Mouse (Mus musculus) limb, embryonic 13.5 days (tissue): ENCODE results near the gene Ddx5. TPM values are rescaled to one million over a fixed set of nuclear protein-coding genes. Genes with fewer than 3 reads are reported as not detected.
A peak's percentile ranks its signal among the peaks of the same experiment; 100 is the strongest.

Experiments
- ATAC-seq: fragments of 200-750 bp; cut with Nextera tagmentation; 2 replicates; pipeline ENCODE4 v1.8.0; 2017; ENCODE audit warnings: low read depth, moderate number of reproducible peaks, moderate TSS enrichment; ENCODE audit not compliant: low FRiP score
- H3K27ac ChIP-seq: fragments of 300-500 bp; sonication (generic); 2 replicates; pipeline ENCODE4 v1.5.1; 2015; ENCODE audit warnings: inconsistent platforms, mild to moderate bottlenecking, moderate library complexity
- H3K27me3 ChIP-seq: fragments of 300-500 bp; sonication (generic); 2 replicates; pipeline ENCODE4 v1.6.1; 2015; ENCODE audit warnings: mild to moderate bottlenecking, inconsistent platforms
- H3K36me3 ChIP-seq: fragments of 300-500 bp; sonication (generic); 2 replicates; pipeline ENCODE4 v1.6.1; 2015; ENCODE audit warnings: inconsistent platforms, mild to moderate bottlenecking, moderate library complexity
- H3K4me1 ChIP-seq: fragments of 300-500 bp; sonication (generic); 2 replicates; pipeline ENCODE4 v1.6.1; 2015; ENCODE audit warnings: inconsistent platforms
- H3K4me2 ChIP-seq: fragments of 300-500 bp; sonication (generic); replicated peaks from 2 replicates; pipeline ENCODE4 v1.6.1; 2015; ENCODE audit warnings: inconsistent platforms, mild to moderate bottlenecking, moderate library complexity
- H3K4me3 ChIP-seq: fragments of 300-500 bp; sonication (generic); 2 replicates; pipeline ENCODE4 v1.5.1; 2015; ENCODE audit warnings: moderate library complexity, mild to moderate bottlenecking, inconsistent platforms
- H3K9ac ChIP-seq: fragments of 300-500 bp; sonication (generic); 2 replicates; pipeline ENCODE4 v1.6.1; 2015; ENCODE audit warnings: mild to moderate bottlenecking, inconsistent platforms
- H3K9me3 ChIP-seq: fragments of 300-500 bp; sonication (generic); 2 replicates; pipeline ENCODE4 v1.6.1; 2016; ENCODE audit warnings: inconsistent platforms
- WGBS: fragments of 180-500 bp; shearing (Covaris S2); methylation state at CpG from one replicate; pipeline ENCODE4 v1.1.7; 2015; 5-methylcytosine and 5-hydroxymethylcytosine counted together
- polyA plus RNA-seq: library from polyadenylated mRNA; unstranded; fragments of >200 nt; fragmentation: Nextera tagmentation; extraction: Ambion mirVana; gene quantifications from 2 replicates; pipeline ENCODE4 v1.2.1, GENCODE M21; 2015

The Ddx5 gene
- polyA plus RNA-seq = 359 and 363 TPM in 2 replicates

GRCm38 (mm10) chr11:106788775-106789459 is at the start of gene Ddx5, which contains the start of gene Cep95:
Ddx5 (minus strand) TSS chr11:106789185.
Cep95 (plus strand) TSS chr11:106789252.
- WGBS = under 1% methylated on average over 57 of the region's 58 CpGs
- Histone ChIP-seq H3K27ac (peak within 1 kb of the TSS; percentile 99), H3K4me3 (peak within 1 kb of the TSS; percentile 94), H3K9me3 (no peaks in the 10 kb centered on the region), H3K4me1 (peaks cover 32% of the 10 kb centered on the region), H3K4me2 (peak within 1 kb of the TSS; percentile 84), H3K27me3 (no peaks in the 10 kb centered on the region), H3K9ac (peak within 1 kb of the TSS; percentile 99), H3K36me3 (peaks cover 47% of the 10 kb centered on the region)
- ATAC-seq = peak; percentile 92

DNA sequence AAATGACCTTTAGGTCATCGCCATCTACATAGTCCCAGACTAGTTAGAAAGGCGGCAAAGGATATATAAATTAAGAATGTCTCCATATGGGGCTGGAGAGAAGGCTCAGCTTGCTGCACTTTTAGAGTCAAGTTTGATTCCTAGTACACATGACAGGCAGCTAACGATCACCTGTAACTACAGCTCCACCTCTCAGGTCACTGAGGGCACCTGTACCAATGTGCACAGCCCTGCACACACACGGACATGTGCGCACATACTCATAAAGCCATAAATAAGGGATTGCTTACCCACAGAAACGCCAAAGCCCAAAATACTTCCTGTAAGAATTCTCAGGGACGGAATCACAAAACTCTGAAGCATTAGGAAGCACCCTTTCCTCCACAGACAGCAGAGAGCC is 39.1 kb upstream of the Ddx5 start:
- Histone ChIP-seq H3K27ac (no peak overlapping the region), H3K9ac (no peak overlapping the region), H3K27me3 (no peaks in the 10 kb centered on the region), H3K36me3 (peaks cover 86% of the 10 kb centered on the region), H3K4me2 (no peak overlapping the region), H3K4me1 (no peaks in the 10 kb centered on the region), H3K4me3 (no peak overlapping the region), H3K9me3 (no peaks in the 10 kb centered on the region)
- ATAC-seq = no peak
- 85% methylated on average over 7 of the region's 7 CpGs for WGBS

DNA sequence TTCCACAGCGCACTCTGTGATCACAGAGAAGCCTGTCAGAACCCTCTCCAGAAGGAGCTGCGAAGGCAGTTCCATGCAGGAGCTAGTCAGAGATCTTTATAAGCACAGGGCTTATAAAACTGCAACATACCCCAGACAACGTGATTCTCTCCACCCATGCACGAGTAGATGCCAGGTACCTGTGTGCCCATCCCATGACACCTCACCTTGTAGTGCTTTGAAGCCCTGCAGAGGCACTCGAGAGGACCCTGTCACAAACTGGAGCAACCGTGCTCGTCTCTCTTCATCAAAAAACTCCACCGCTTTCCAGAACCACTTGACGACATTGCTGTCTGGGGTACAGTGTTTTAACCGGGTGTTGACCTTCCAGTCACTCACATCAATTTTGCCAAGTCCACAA is 35.4 kb upstream of the Ddx5 start:
- H3K9me3 ChIP-seq = no peaks in the 10 kb centered on the region
- peaks cover 82% of the 10 kb centered on the region for H3K36me3 ChIP-seq
- H3K9ac ChIP-seq = no peak overlapping the region
- H3K27ac ChIP-seq = no peak overlapping the region
- no peak overlapping the region for H3K4me2 ChIP-seq
- H3K4me1 ChIP-seq = peaks cover 12% of the 10 kb centered on the region; the same call in 1 of the 2 replicates
- ATAC-seq = no peak
- 89% methylated on average over 10 of the region's 10 CpGs for WGBS
- no peaks in the 10 kb centered on the region for H3K27me3 ChIP-seq
- H3K4me3 ChIP-seq = no peak overlapping the region

- WGBS = 94% methylated on average over 8 of the region's 8 CpGs
- H3K36me3 ChIP-seq = peaks cover 84% of the 10 kb centered on the region
- no peak for ATAC-seq
These were observed 34.8 kb upstream of the Ddx5 start for GRCm38 (mm10) chr11:106823741-106824140.

GRCm38 (mm10) chr11:106822911-106823310 is 33.9 kb upstream of the Ddx5 start:
- Histone ChIP-seq H3K27ac (no peak overlapping the region), H3K9me3 (no peaks in the 10 kb centered on the region), H3K27me3 (no peaks in the 10 kb centered on the region), H3K4me3 (no peak overlapping the region), H3K36me3 (peaks cover 80% of the 10 kb centered on the region), H3K9ac (no peak overlapping the region), H3K4me2 (no peak overlapping the region), H3K4me1 (peaks cover 27% of the 10 kb centered on the region)
- ATAC-seq = no peak
- 86% methylated on average over 5 of the region's 5 CpGs for WGBS

More at GRCm38 (mm10) chr11:106823741-106824140, 34.8 kb upstream of the Ddx5 start:
- Histone ChIP-seq H3K9me3 (no peaks in the 10 kb centered on the region), H3K27ac (no peak overlapping the region), H3K4me2 (no peak overlapping the region), H3K9ac (no peak overlapping the region), H3K27me3 (no peaks in the 10 kb centered on the region), H3K4me3 (no peak overlapping the region), H3K4me1 (peaks cover 18% of the 10 kb centered on the region)

DNA sequence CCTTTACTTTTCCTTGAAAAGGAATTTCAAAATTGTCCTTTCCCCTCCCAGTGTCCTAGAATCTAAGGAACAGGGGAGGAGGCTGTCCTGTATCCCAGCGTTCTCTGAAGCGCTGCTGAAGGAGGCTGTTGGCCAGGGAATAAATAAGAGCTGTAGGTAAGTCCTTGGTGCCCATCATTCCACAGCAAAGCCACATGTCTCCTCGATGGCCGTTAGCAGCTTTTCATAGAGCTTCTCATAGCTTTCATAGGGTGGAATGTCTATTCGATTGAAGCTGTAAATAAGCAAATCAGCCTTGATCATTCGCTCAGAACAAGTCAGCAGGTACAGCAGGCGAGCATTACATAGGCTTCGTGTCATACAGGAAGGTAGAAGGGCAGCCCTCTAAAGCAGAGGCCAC is 33.5 kb upstream of the Ddx5 start:
- ATAC-seq = no peak
- Histone ChIP-seq H3K36me3 (peaks cover 79% of the 10 kb centered on the region), H3K9ac (no peak overlapping the region), H3K4me1 (peaks cover 29% of the 10 kb centered on the region), H3K27ac (no peak overlapping the region), H3K4me2 (no peak overlapping the region), H3K9me3 (no peaks in the 10 kb centered on the region), H3K4me3 (no peak overlapping the region), H3K27me3 (no peaks in the 10 kb centered on the region)
- WGBS = 93% methylated on average over 8 of the region's 8 CpGs

DNA sequence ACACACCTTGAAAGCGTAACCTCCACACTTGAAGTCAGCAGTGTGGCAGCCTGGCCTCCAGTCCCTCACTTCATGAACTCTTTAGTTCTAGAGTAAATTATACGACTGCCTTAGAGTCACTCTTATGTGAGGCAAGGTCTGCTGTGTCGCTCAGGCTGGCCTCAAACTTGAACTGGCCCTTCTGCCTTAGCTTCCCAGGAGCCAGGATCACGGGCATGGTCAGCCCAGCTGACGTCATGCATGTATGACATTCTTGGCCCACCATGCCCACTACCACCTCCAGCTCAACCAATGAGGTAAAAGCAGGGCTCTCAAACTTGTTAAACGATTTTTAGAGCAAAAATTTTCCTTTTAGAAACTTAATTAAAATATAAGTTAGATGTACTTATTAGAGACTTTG is 32.4 kb upstream of the Ddx5 start:
- H3K4me2 ChIP-seq = no peak overlapping the region
- H3K9ac ChIP-seq = no peak overlapping the region
- no peaks in the 10 kb centered on the region for H3K9me3 ChIP-seq
- peaks cover 29% of the 10 kb centered on the region for H3K4me1 ChIP-seq
- no peak overlapping the region; the same call in 1 of the 2 replicates for H3K27ac ChIP-seq
- 77% methylated on average over 6 of the region's 6 CpGs for WGBS
- ATAC-seq = no peak
- peaks cover 81% of the 10 kb centered on the region for H3K36me3 ChIP-seq
- no peaks in the 10 kb centered on the region for H3K27me3 ChIP-seq
- H3K4me3 ChIP-seq = no peak overlapping the region

DNA sequence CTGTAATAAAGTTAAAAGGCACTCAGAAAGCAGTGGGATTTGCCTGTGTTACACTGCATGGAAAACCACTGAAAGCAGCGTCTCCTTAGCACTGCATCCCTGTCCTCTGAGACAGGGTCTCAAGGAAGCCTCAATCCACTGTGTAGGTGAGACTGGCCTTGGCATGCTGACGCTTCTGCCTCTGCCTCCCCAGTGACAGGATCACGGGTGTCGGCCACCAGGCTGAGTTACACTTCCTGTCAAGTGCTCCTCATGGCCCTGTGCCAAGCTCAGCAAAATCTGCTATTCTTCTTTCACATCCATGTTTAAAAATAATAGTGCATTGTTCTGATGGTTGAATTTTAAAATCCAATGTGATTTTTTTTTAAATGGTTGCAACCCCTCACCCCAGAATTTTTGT is 32.0 kb upstream of the Ddx5 start:
- H3K27me3 ChIP-seq = no peaks in the 10 kb centered on the region
- H3K4me3 ChIP-seq = no peak overlapping the region
- peaks cover 81% of the 10 kb centered on the region for H3K36me3 ChIP-seq
- 53% methylated on average over 4 of the region's 4 CpGs for WGBS
- no peak overlapping the region for H3K9ac ChIP-seq
- no peak overlapping the region for H3K4me2 ChIP-seq
- no peak for ATAC-seq
- no peak overlapping the region for H3K27ac ChIP-seq
- H3K9me3 ChIP-seq = no peaks in the 10 kb centered on the region
- H3K4me1 ChIP-seq = peaks cover 29% of the 10 kb centered on the region

GRCm38 (mm10) chr11:106820252-106820651 is 31.3 kb upstream of the Ddx5 start:
- no peak overlapping the region for H3K9ac ChIP-seq
- peaks cover 83% of the 10 kb centered on the region for H3K36me3 ChIP-seq
- H3K4me3 ChIP-seq = no peak overlapping the region
- WGBS = 73% methylated on average over 6 of the region's 6 CpGs
- no peaks in the 10 kb centered on the region for H3K27me3 ChIP-seq
- ATAC-seq = no peak
- no peak overlapping the region for H3K27ac ChIP-seq
- H3K9me3 ChIP-seq = no peaks in the 10 kb centered on the region
- no peak overlapping the region for H3K4me2 ChIP-seq
- H3K4me1 ChIP-seq = peaks cover 29% of the 10 kb centered on the region

GRCm38 (mm10) chr11:106819595-106819994 is 30.6 kb upstream of the Ddx5 start:
- H3K9me3 ChIP-seq = no peaks in the 10 kb centered on the region
- H3K9ac ChIP-seq = no peak overlapping the region; the same call in 1 of the 2 replicates
- peaks cover 29% of the 10 kb centered on the region for H3K4me1 ChIP-seq
- peaks cover 83% of the 10 kb centered on the region for H3K36me3 ChIP-seq
- no peak for ATAC-seq
- H3K4me2 ChIP-seq = no peak overlapping the region
- WGBS = 89% methylated on average over 9 of the region's 9 CpGs
- H3K4me3 ChIP-seq = no peak overlapping the region
- no peaks in the 10 kb centered on the region for H3K27me3 ChIP-seq
- H3K27ac ChIP-seq = no peak overlapping the region

GRCm38 (mm10) chr11:106818341-106818740 is 29.4 kb upstream of the Ddx5 start:
- H3K27me3 ChIP-seq = no peaks in the 10 kb centered on the region
- ATAC-seq = peak; percentile 52; the same call in 1 of the 2 replicates
- peak overlapping the region; percentile 19; the same call in 1 of the 2 replicates for H3K4me2 ChIP-seq
- H3K27ac ChIP-seq = peak overlapping the region; percentile 49
- H3K9ac ChIP-seq = no peak overlapping the region
- WGBS = 45% methylated on average over 9 of the region's 9 CpGs
- H3K36me3 ChIP-seq = peaks cover 85% of the 10 kb centered on the region
- H3K4me1 ChIP-seq = peaks cover 29% of the 10 kb centered on the region
- no peaks in the 10 kb centered on the region for H3K9me3 ChIP-seq
- no peak overlapping the region for H3K4me3 ChIP-seq

- Histone ChIP-seq H3K27ac (no peak overlapping the region), H3K9ac (no peak overlapping the region), H3K36me3 (peaks cover 85% of the 10 kb centered on the region), H3K4me1 (peaks cover 29% of the 10 kb centered on the region), H3K27me3 (no peaks in the 10 kb centered on the region), H3K9me3 (no peaks in the 10 kb centered on the region), H3K4me3 (no peak overlapping the region), H3K4me2 (no peak overlapping the region)
- no peak for ATAC-seq
- 84% methylated on average over 6 of the region's 6 CpGs for WGBS
These were observed 28.8 kb upstream of the Ddx5 start for GRCm38 (mm10) chr11:106817808-106818207.

DNA sequence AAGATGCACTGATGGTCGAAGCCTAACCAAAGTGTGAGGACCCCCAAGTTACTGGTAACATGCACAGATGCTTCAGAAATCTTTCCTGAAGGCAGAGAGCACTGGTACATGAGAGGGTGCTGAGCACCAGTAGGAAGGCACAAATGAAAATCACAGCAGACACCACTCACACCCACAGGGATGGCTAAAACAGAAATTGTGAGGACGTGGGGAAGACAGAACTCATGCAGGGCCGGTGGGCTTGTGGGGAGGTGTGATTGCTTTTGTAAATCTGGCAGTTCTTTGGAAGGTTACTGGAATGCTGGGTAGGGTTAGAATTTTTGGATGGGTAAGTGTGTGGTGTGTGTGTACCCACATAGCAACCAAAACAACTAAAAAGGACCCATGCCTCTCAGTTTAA is 28.2 kb upstream of the Ddx5 start:
- Histone ChIP-seq H3K27me3 (no peaks in the 10 kb centered on the region), H3K27ac (no peak overlapping the region), H3K36me3 (peaks cover 85% of the 10 kb centered on the region), H3K4me2 (no peak overlapping the region), H3K9ac (no peak overlapping the region), H3K4me3 (no peak overlapping the region), H3K4me1 (peaks cover 29% of the 10 kb centered on the region), H3K9me3 (no peaks in the 10 kb centered on the region)
- 92% methylated on average over 3 of the region's 3 CpGs for WGBS
- no peak for ATAC-seq
